Comparison of ENCODE assay signal across 8 mouse cellular contexts in genomic region chr11:116433356-116434286, GRCm38 (mm10). TPM values are rescaled to one million over a fixed set of nuclear protein-coding genes. Genes with fewer than 3 reads are reported as not detected.
DNase-seq lines count a peak whose midpoint lies in the region; ATAC-seq lines count a peak whose summit lies in the region.

Gene Ubald2 (plus strand): TSS chr11:116434094.

- no peaks in the 10 kb centered on the region for H3K9me3 ChIP-seq in hindbrain, embryonic 14.5 days (ENCODE audit: control insufficient read depth, low read length)

- H3K27me3 ChIP-seq in hindbrain, embryonic 14.5 days (ENCODE audit: control insufficient read depth, insufficient read depth, low read length) = no peaks in the 10 kb centered on the region

- H3K4me3 ChIP-seq in hindbrain, embryonic 14.5 days (replicated peaks; ENCODE audit: low read length) = peak within 1 kb of the TSS; percentile 80

- H3K9ac ChIP-seq in hindbrain, embryonic 14.5 days = peak within 1 kb of the TSS; percentile 89

- H3K4me2 ChIP-seq in hindbrain, embryonic 14.5 days (replicated peaks) = peak within 1 kb of the TSS; percentile 57

- H3K4me1 ChIP-seq in hindbrain, embryonic 14.5 days (replicated peaks; ENCODE audit: control insufficient read depth, insufficient read depth, low read length) = peaks cover 22% of the 10 kb centered on the region

- H3K36me3 ChIP-seq in hindbrain, embryonic 14.5 days (replicated peaks; ENCODE audit: control insufficient read depth, insufficient read depth) = peaks cover 20% of the 10 kb centered on the region

- peak; percentile 100 for DNase-seq in R1 (ENCODE audit: low read depth, low spot score)
- DNase-seq in cerebellum, postnatal 25 days = peak; percentile 99
- peak; percentile 93 to 97 for DNase-seq in frontal cortex, postnatal 25 days (ENCODE audit: low spot score in 2 of 2)
- DNase-seq in hindbrain, embryonic 14.5 days (ENCODE audit: low spot score) = peak; percentile 98
- peak; percentile 98 to 100 for DNase-seq in layer of hippocampus, postnatal 36 days
- peak; percentile 100 for DNase-seq in lung, postnatal 36 days
- DNase-seq in retina, postnatal 1 day = peak; percentile 100
- peak; percentile 94 to 100 for DNase-seq in urinary bladder, adult 18-20 months (ENCODE audit: low spot score in 2 of 2)

- H3K27ac ChIP-seq in hindbrain, embryonic 14.5 days = peak within 1 kb of the TSS; percentile 91

- WGBS in hindbrain, embryonic 14.5 days = 2% methylated on average over 60 of the region's 66 CpGs

- peak; percentile 98 for ATAC-seq in hindbrain, embryonic 14.5 days (ENCODE audit: low FRiP score)

RNA-seq across cellular contexts. Expression of gene Ubald2, which starts in this region (rescaled TPM):
- polyA plus RNA-seq in hindbrain, embryonic 14.5 days (2014; fragmentation: Nextera tagmentation; extraction: Ambion mirVana) = 61.4 and 67.6 TPM in 2 replicates
- total RNA-seq in layer of hippocampus, postnatal 36 days (2021) = 10 to 100 TPM; 37.4 to 38.0 TPM

Comparison
In these comparisons a context has a peak if more than half of its experiments do, and no peak if none do; other contexts are left out.
1. Peak in every context shown above with its lines: DNase-seq, ATAC-seq, H3K4me3 ChIP-seq and H3K27ac ChIP-seq.